Mouse (Mus musculus): ENCODE data around the gene Katnbl1. TPM values are rescaled to one million over a fixed set of nuclear protein-coding genes. Genes with fewer than 3 reads are reported as not detected.
"Not testable (repeated sequence)": the region's sequence is repeated elsewhere in the genome, so short reads cannot be mapped to it uniquely, and the experiment has no call there.

Gene Katnbl1
- polyA plus RNA-seq, 1 experiment, result 0.57 TPM

DNA sequence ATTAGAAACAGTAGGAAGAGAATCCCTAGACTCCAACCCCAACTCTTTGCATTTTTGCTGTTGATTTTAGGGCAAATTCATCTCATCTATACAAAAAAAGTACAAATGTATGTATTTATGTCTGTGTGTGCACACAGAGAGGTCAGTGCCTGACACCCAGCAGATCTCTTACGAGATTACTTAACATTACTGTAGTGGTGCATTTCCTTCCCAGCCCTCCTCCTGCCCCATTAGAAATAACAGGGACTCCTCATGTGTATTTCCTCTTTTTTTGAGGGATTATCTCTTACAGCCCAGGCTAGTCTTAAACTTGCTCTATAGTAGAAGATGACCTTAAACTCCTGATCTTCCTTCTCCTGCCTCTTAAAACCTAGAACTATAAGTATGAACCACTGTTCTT, 13.7 kb downstream of the Katnbl1 start:
- H3K27ac ChIP-seq (ENCODE audit: insufficient read depth, low read length), result no peak overlapping the region
- H3K27me3 ChIP-seq (ENCODE audit: control insufficient read depth, insufficient read depth, low read length), result no peaks in the 10 kb centered on the region
- H3K36me3 ChIP-seq (ENCODE audit: control insufficient read depth, insufficient read depth, low read length), result no peaks in the 10 kb centered on the region
- H3K4me3 ChIP-seq (ENCODE audit: extremely low read depth, insufficient read depth, insufficient read length), result no peak overlapping the region
- TF ChIP-seq POLR2A (IDR thresholded peaks at IDR 0.05; ENCODE audit: low read depth, low read length) (no peak), CTCF (IDR thresholded peaks at IDR 0.05; ENCODE audit: extremely low read depth, insufficient read depth, insufficient read length, insufficient replicate concordance) (no peak)
- no peaks in the 10 kb centered on the region; the same call in 1 of the 2 replicates for H3K4me1 ChIP-seq (ENCODE audit: control insufficient read depth, insufficient read depth, insufficient read length)
- 80% methylated on average over 1 of the region's 1 CpGs for WGBS
- DNase-seq (ENCODE audit: low read depth in 1 of 2, low spot score in 2 of 2), result no peak

DNA sequence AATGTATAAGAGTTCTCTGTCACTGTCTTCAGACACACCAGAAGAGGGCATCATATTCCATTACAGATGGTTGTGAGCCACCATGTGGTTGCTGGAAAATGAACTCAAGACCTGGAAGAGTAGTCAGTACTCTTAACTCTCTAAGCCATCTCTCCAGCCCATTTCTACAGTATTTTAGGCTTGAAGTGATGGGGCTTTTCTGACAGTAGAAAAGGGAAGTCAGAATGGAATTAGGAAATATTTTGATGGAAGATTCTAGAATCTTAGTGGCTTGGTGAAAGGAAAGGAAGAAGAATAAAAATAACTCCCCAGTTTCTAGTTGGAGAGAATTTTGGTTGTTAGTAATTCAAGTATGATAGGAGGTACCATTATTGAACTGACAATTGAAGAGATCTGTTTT, 14.9 kb downstream of the Katnbl1 start:
- Histone ChIP-seq H3K27ac (ENCODE audit: insufficient read depth, low read length) (no peak overlapping the region), H3K4me3 (ENCODE audit: extremely low read depth, insufficient read depth, insufficient read length) (no peak overlapping the region), H3K4me1 (ENCODE audit: control insufficient read depth, insufficient read depth, insufficient read length) (no peaks in the 10 kb centered on the region; the same call in 1 of the 2 replicates), H3K36me3 (ENCODE audit: control insufficient read depth, insufficient read depth, low read length) (no peaks in the 10 kb centered on the region), H3K27me3 (ENCODE audit: control insufficient read depth, insufficient read depth, low read length) (no peaks in the 10 kb centered on the region)
- TF ChIP-seq CTCF (IDR thresholded peaks at IDR 0.05; ENCODE audit: extremely low read depth, insufficient read depth, insufficient read length, insufficient replicate concordance) (no peak), POLR2A (IDR thresholded peaks at IDR 0.05; ENCODE audit: low read depth, low read length) (no peak)
- no peak for DNase-seq (ENCODE audit: low read depth in 1 of 2, low spot score in 2 of 2)

DNA sequence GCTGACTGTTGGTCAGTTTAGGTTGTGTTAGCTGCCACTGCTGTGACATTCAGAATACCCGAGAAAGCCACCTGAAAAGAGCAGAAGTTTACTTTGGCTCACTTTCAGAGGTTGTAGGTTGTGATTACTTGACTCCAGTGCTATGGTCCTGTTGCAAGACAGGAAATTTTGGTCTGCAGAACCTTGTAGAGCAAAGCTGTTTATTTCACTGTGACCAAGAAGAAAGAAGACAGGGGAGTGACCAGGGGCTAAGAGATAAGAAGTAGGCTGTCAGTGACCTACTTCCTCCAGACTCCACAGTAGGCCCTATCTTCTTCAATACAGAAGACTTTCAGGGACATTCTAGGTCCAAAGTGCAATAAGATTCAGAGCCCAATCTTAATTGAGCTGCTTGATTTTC, 17.6 kb downstream of the Katnbl1 start:
- TF ChIP-seq CTCF (IDR thresholded peaks at IDR 0.05; ENCODE audit: extremely low read depth, insufficient read depth, insufficient read length, insufficient replicate concordance) (no peak), POLR2A (IDR thresholded peaks at IDR 0.05; ENCODE audit: low read depth, low read length) (no peak)
- Histone ChIP-seq H3K4me3 (ENCODE audit: extremely low read depth, insufficient read depth, insufficient read length) (no peak overlapping the region), H3K27ac (ENCODE audit: insufficient read depth, low read length) (no peak overlapping the region), H3K27me3 (ENCODE audit: control insufficient read depth, insufficient read depth, low read length) (no peaks in the 10 kb centered on the region), H3K4me1 (ENCODE audit: control insufficient read depth, insufficient read depth, insufficient read length) (no peaks in the 10 kb centered on the region; the same call in 1 of the 2 replicates), H3K36me3 (ENCODE audit: control insufficient read depth, insufficient read depth, low read length) (no peaks in the 10 kb centered on the region)
- DNase-seq (ENCODE audit: low read depth in 1 of 2, low spot score in 2 of 2), result no peak
- 47% methylated on average over 1 of the region's 1 CpGs for WGBS

DNA sequence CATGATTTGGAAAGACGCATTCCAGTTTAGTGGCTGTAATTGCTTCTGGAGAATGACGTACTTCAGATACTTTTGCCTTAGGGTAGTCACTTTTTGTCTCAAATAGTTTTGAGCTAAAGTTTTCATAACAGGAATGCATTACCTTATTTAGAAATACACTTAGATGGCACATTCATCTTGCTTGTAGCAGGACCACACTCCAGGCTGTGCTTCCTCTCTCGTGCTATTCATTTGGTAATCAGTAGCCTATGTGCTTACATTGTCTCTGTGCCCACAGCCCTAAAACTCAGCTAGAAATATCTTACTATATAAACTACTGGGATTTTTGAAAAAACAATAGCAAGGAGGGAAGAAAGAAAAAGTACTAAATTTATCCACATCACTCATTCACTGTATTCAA, 28.0 kb downstream of the Katnbl1 start:
- Histone ChIP-seq H3K4me3 (ENCODE audit: extremely low read depth, insufficient read depth, insufficient read length) (no peak overlapping the region), H3K36me3 (ENCODE audit: control insufficient read depth, insufficient read depth, low read length) (peaks cover 13% of the 10 kb centered on the region), H3K27me3 (ENCODE audit: control insufficient read depth, insufficient read depth, low read length) (no peaks in the 10 kb centered on the region), H3K27ac (ENCODE audit: insufficient read depth, low read length) (no peak overlapping the region), H3K4me1 (ENCODE audit: control insufficient read depth, insufficient read depth, insufficient read length) (no peaks in the 10 kb centered on the region)
- no peak for DNase-seq (ENCODE audit: low read depth in 1 of 2, low spot score in 2 of 2)
- WGBS, result 96% methylated on average over 3 of the region's 3 CpGs
- TF ChIP-seq POLR2A (IDR thresholded peaks at IDR 0.05; ENCODE audit: low read depth, low read length), result no peak

DNA sequence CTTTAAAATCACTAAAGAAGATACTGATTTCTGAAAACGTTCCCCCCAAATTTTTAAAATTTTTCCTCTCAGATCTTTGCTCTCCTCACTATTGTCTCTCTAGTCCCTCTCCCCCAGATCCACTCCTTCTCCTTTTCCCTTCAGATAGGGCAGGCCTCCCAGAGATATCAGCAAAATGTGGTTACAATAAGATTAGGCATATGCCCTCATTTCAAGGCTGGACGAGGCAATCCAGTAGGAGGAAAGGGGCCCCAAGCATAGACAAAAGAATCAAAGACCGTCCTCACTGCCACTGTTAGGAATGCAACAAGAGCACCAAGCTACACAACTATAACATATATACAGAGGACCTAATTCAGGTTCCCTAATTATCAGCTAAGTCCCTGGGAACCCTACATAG, 46.3 kb downstream of the Katnbl1 start:
- Histone ChIP-seq H3K4me3 (ENCODE audit: extremely low read depth, insufficient read depth, insufficient read length) (no peak overlapping the region), H3K36me3 (ENCODE audit: control insufficient read depth, insufficient read depth, low read length) (no peaks in the 10 kb centered on the region), H3K27me3 (ENCODE audit: control insufficient read depth, insufficient read depth, low read length) (no peaks in the 10 kb centered on the region), H3K27ac (ENCODE audit: insufficient read depth, low read length) (no peak overlapping the region), H3K4me1 (ENCODE audit: control insufficient read depth, insufficient read depth, insufficient read length) (no peaks in the 10 kb centered on the region)
- no peak for DNase-seq (ENCODE audit: low read depth in 1 of 2, low spot score in 2 of 2)
- WGBS, result 83% methylated on average over 3 of the region's 3 CpGs
- TF ChIP-seq CTCF (IDR thresholded peaks at IDR 0.05; ENCODE audit: extremely low read depth, insufficient read depth, insufficient read length, insufficient replicate concordance), result no peak
- TF ChIP-seq POLR2A (IDR thresholded peaks at IDR 0.05; ENCODE audit: low read depth, low read length), result no peak

DNA sequence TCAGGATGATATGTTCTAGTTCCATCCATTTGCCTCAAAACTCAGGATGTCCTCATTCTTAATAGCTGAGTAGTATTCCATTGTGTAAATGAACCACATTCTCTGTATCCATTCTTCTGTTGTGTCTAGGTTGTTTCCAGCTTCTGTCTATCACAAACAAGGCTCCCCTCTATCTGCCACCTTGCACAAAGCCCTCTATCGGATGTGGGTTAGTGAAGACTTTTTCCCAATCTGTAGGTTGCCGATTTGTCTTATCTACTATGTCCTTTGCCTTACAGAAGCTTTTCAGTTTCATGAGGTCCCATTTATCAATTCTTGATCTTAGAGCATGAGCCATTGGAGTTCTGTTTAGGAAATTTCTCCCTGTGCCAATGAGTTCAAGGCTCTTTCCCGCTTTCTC, 49.5 kb downstream of the Katnbl1 start:
- not testable (repeated sequence) for H3K27ac ChIP-seq (ENCODE audit: insufficient read depth, low read length); H3K27me3 ChIP-seq (ENCODE audit: control insufficient read depth, insufficient read depth, low read length); H3K36me3 ChIP-seq (ENCODE audit: control insufficient read depth, insufficient read depth, low read length); H3K4me3 ChIP-seq (ENCODE audit: extremely low read depth, insufficient read depth, insufficient read length); DNase-seq (ENCODE audit: low read depth in 1 of 2, low spot score in 2 of 2); H3K4me1 ChIP-seq (ENCODE audit: control insufficient read depth, insufficient read depth, insufficient read length)
- 89% methylated on average over 3 of the region's 3 CpGs for WGBS

DNA sequence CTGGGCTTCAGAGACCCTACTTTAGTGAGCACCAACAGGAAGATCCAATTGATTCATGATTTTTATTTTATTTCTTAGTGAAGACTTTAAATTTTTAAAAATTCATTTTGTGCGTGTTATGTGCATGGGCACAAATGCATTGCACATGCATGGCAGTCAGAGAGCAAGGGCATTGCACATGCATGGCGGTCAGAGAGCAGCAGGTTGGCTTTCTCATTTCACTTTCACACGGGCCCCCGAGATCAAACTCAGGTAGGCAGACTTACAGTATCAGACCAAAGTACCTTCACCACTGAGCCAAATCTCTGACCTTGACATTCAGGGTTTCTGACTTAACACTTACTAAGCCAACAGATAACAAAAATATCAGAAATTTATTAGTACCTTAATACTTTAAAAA, 50.7 kb downstream of the Katnbl1 start:
- Histone ChIP-seq H3K27ac (ENCODE audit: insufficient read depth, low read length) (no peak overlapping the region), H3K4me3 (ENCODE audit: extremely low read depth, insufficient read depth, insufficient read length) (no peak overlapping the region), H3K4me1 (ENCODE audit: control insufficient read depth, insufficient read depth, insufficient read length) (no peaks in the 10 kb centered on the region), H3K27me3 (ENCODE audit: control insufficient read depth, insufficient read depth, low read length) (no peaks in the 10 kb centered on the region), H3K36me3 (ENCODE audit: control insufficient read depth, insufficient read depth, low read length) (no peaks in the 10 kb centered on the region)
- no peak for DNase-seq (ENCODE audit: low read depth in 1 of 2, low spot score in 2 of 2)
- TF ChIP-seq POLR2A (IDR thresholded peaks at IDR 0.05; ENCODE audit: low read depth, low read length) (no peak), CTCF (IDR thresholded peaks at IDR 0.05; ENCODE audit: extremely low read depth, insufficient read depth, insufficient read length, insufficient replicate concordance) (no peak)
- WGBS, result 88% methylated on average over 4 of the region's 4 CpGs

Data from spleen, adult 2 months (tissue).